Mouse (Mus musculus) gastrocnemius, adult 2 months (tissue): ENCODE measurements around the gene Bicra. TPM values are rescaled to one million over a fixed set of nuclear protein-coding genes. Genes with fewer than 3 reads are reported as not detected.

Source experiments
- DNase-seq: peaks from one replicate; pipeline ENCODE4 v3.0.0; 2022
- H3K27ac ChIP-seq: fragments of 200-600 bp; 2 replicates; pipeline ENCODE4 v1.8.1; 2022; ENCODE audit warnings: mild to moderate bottlenecking
- H3K4me3 ChIP-seq: fragments of 200-600 bp; 2 replicates; pipeline ENCODE4 v1.8.1; 2022; ENCODE audit warnings: mild to moderate bottlenecking, moderate library complexity
- CTCF ChIP-seq: fragments of 200-600 bp; IDR thresholded peaks from 2 replicates; pipeline ENCODE4 v1.8.1; 2022; ENCODE audit warnings: antibody characterized with exemption, mild to moderate bottlenecking, moderate library complexity
- intact Hi-C: fragments of 180-260 bp; cut with DNase I; formaldehyde crosslinking; loops from one replicate; pipeline ENCODE4 v1.15.1; 2025
- total RNA-seq, 2 experiments: library from RNA; stranded (reverse); gene quantifications; 2 replicates each; pipeline ENCODE4 v1.2.3; 2021

The Bicra gene
- total RNA-seq, 2 experiments from 2014 or later, result 6.8 to 7.1 TPM

DNA sequence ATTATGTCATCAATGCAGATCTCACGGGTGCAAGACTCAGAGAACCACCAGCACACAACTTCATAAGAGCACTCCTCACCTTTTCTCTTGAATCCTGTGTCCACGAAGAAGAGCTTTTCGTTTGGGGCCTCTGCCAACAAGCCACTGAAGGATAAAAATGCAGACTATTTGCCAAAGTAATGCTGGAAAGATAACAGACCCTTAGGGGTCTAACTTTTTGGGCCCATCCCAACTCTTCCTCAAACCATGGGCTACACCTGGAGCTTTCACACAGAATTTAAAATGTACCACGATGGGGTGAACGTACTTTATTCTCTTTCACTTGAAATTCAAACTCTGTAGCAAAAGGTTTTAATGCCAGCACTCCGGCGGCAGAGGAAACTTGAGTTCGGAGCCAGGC is 102.5 kb downstream of the Bicra start:
- no peak for TF ChIP-seq CTCF
- H3K27ac ChIP-seq, result peak overlapping the region; percentile 100
- no peak for DNase-seq
- intact Hi-C loops, result no loop called here
- H3K4me3 ChIP-seq, result peak overlapping the region; percentile 90

DNA sequence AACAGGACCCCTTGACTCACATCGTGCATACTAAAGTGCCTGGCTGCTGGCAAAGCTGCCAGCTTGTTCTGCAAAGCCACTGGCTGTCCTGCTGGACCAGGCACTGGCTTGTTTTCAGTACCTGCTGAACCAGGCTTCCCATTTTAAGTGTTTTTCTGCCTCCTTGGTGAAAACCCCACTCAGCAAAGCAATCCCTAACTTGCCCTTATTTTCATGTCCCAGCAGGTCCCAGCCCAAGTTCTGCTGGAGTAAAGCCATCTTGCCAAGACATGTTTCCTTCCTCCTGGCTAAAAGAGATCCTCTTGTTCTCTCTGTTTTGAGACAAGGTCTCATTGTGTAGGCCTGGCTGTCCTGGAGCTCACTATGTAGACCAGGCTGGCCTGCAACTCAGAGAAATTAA is 103.4 kb downstream of the Bicra start:
- intact Hi-C loops, result no loop called here
- TF ChIP-seq CTCF, result no peak
- no peak overlapping the region for H3K27ac ChIP-seq
- DNase-seq, result no peak
- H3K4me3 ChIP-seq, result peak overlapping the region; percentile 90

DNA sequence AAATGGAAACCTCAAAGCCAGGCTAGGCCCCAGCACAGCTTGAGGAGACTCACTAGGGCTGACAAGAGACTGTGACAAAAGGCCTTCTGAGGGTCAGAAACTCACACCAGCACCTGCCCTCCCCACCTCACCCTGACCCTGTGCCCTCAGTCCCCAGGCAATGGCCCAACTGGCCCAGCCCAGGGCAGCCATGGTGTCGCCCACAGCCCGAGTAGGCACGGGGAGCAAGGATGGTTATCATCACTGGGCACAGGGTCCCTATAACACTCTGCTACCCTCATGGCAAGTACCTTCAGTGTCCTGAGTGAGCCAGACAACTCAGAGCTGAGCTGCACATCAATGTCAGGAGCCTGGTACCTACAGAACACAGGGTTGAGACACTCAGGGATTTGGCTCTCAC is 109.1 kb downstream of the Bicra start:
- no peak for TF ChIP-seq CTCF
- intact Hi-C loops, result no loop called here

DNA sequence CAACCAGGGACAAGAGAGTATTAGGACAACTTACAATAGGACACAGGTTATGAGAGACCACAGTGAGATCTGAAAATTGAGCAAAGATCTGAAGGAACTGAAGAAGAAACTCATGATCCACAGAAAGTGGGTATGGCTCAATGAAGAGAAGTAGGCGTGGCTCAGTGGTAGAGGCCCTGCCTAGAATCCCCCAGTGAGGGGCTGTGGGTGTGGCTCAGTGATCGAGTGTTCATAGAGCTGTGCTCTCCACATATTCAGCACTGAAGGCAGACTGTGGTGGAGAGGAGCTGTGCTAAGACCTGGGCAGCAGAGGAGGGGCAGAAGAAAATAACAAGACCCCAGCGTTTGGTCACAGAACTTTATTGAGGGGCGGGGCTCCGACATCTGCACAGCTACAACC is 110.2 kb downstream of the Bicra start:
- no peak for TF ChIP-seq CTCF

More for the DNA sequence above, 109.1 kb downstream of the Bicra start:
- Histone ChIP-seq H3K4me3 (no peak overlapping the region), H3K27ac (no peak overlapping the region)
- DNase-seq, result no peak

DNA sequence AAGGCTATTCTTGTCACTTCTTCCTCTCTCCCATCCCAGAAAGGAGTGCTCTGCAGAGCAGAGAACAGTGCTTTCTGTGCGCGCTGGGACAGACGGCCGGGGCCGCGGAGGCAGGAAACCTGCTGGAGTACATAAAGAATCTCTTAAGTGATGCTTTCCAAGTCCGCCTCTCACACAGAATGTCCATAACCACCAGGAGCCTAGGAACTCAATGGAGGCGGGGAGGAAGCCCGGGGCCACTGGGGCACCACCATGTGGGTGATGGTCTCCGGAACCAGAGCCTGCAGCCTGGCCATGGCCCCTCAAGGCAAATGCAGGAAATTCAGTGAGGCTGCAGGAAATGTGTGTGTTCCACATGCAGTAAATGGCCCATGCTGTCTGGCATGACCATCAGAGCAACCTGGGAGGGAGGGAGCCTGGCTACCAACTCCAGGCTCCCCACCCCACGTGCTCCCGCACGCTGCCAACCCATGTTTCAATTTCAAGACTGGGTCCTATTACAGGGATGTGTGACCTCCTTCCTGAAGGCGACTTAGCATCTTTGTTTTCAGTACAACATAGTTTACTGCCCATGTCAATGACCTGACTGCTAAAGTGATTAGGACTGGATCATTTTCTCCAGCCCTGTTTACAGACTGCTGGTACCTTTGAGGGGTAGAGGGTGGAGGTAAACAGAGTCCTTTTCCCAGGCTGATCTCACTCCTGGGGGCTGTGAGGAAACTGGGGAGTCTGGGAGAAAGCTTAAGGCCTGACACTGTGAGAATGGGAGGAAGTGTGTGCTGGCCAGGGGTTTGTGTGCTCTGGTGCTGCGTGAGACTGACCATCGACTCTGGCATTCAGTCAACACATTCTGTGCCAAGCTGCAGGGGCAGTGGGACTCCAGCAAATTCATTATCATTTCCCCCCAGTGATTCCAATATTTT is 114.0 kb downstream of the Bicra start:
- DNase-seq, result peak; percentile 75
- intact Hi-C loops, result loop anchor here (1.0 to 5.0 kb wide), 2 partner anchors 29 to 114 kb away; partner anchors contain the start of gene Bicra
- no peak for TF ChIP-seq CTCF
- peak overlapping the region; percentile 83 for H3K27ac ChIP-seq
- H3K4me3 ChIP-seq, result peak overlapping the region; percentile 43

More for the DNA sequence above, 110.2 kb downstream of the Bicra start:
- DNase-seq, result no peak
- Histone ChIP-seq H3K4me3 (no peak overlapping the region), H3K27ac (no peak overlapping the region)
- intact Hi-C loops, result no loop called here

DNA sequence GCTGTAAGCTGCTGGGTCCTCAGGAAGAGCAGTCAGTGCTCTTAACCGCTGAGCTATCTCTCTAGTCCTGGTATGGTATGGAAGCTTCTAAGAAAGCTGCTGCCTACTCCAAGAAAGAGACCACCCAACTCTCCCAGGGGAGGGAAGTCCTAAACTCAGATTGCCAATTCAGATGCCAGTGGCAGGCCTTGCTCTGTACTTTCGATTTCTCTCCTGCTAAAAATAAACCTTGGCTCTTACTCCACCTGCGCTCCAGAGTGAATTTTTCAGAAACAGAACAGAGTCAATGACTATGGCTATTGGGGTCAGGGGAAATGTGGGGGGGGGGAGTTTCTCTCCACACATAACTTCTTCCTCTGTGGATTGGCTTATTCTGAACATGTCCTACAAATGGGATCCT is 116.1 kb downstream of the Bicra start:
- intact Hi-C loops, result loop anchor here (2.0 to 5.0 kb wide), 2 partner anchors 35 to 116 kb away; partner anchors contain the start of genes Bicra and Ehd2
- Histone ChIP-seq H3K27ac (peak overlapping the region; percentile 83), H3K4me3 (peak overlapping the region; percentile 53)
- no peak for TF ChIP-seq CTCF
- DNase-seq, result no peak

DNA sequence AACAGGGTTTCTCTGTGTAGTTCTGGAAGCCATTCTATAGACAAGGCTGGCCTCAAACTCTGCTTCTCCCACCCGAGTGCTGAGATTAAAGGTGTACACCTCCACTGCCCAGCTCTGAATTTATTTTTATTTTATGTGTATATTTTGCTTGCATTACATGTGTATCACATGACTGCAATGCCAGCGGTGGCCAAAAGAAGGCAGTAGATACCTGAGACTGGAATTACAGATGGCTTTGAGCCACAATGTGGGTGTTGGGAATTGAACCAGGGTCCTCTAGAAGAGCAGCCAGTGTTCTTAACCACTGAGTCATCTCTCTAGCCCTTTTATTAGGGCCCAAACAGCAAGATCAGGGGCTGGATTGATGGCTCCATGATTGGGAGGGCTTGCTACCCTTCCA is 117.2 kb downstream of the Bicra start:
- intact Hi-C loops, result loop anchor here (2.0 to 5.0 kb wide), 2 partner anchors 36 to 117 kb away; partner anchors contain the start of genes Bicra and Ehd2
- no peak overlapping the region for H3K4me3 ChIP-seq
- peak; percentile 46 for TF ChIP-seq CTCF
- H3K27ac ChIP-seq, result peak overlapping the region; percentile 55
- DNase-seq, result no peak

DNA sequence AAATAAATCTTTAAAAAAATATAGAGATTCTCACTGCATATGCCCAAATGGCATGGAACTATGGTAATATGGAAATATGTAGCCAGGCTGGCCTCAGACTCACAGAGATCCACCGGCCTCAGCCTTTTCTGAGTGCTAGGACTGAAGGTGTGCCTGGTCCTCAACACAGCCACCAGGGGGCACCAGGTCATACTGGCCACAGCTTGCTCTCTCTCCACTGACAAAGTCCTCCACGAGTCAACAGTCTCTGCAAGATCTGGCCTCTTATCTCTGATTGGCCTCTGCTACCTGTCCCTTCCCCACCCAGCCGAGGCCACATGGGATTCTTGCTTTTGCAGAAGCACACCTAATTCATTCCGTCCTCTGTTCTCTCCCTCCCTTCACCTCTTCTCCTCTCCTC is 117.8 kb downstream of the Bicra start:
- intact Hi-C loops, result loop anchor here (2.0 to 10.0 kb wide), 3 partner anchors 37 to 1125 kb away; partner anchors contain the start of genes Bicra and Ehd2
- TF ChIP-seq CTCF, result peak; percentile 91
- H3K4me3 ChIP-seq, result no peak overlapping the region
- peak; percentile 83 for DNase-seq
- H3K27ac ChIP-seq, result peak overlapping the region; percentile 55

DNA sequence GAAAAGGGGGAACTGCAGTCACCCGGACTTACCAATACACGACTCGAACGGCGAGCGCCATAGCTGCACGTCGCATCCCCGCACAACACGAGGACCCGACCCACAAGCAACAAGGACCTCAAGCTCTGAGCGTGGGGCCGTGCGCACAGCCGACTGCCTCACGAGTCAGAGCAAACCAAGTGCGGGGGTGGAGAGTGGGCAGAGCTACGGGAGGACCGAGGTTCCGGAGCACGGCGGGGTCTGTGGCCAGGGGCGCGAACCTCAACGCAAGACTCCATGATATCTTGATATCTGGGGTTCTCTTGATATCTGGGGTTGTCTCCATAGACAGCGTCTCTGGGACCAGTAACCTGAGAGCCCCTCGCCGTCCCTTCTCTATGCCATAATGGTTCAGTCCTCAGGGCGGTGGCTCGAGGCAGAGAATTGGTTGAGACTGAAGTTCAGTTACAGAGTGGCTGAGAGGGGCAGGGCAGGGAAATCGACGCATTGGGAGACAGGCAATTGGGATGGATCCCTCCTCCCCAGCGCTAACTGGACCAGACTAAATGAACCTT is 125.4 kb downstream of the Bicra start, which contains the start of gene Selenow:
Gene Selenow, minus strand, starts transcription at position 183 of the 554 bp plus-strand sequence.
- DNase-seq, result peak; percentile 95
- intact Hi-C loops, result loop anchor here (5.0 to 10.0 kb wide), 2 partner anchors 130 to 1133 kb away; no protein-coding TSS in a partner anchor
- TF ChIP-seq CTCF, result no peak
- Histone ChIP-seq H3K4me3 (peak within 1 kb of the TSS; percentile 75), H3K27ac (peak within 1 kb of the TSS; percentile 100)

DNA sequence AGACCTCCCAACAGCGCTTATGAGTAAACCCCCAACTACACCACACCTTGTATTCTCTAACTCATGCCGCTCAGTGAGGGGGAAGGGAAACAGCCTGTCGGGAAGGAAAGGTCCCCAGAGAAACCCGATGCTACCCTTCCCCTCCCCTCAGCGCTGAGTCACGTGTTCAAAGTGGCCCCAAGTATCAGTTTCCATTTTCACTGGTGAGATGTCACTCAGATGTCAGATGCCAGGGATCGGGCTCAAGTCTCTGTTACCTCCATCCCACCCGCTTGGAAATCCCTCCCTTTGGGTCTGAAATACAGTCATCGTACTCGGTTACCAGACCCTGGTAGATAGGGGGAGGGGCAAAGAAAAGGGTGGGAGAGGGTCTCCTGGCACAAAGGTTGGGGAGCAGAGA is 125.9 kb downstream of the Bicra start:
- TF ChIP-seq CTCF, result no peak
- H3K4me3 ChIP-seq, result peak overlapping the region; percentile 75
- peak; percentile 83 for DNase-seq
- H3K27ac ChIP-seq, result peak overlapping the region; percentile 100
- intact Hi-C loops, result loop anchor here (5.0 to 10.0 kb wide), 2 partner anchors 131 to 1133 kb away; no protein-coding TSS in a partner anchor

Other genes with a start within 250 kb of the Bicra start
- gene Obox6, start 208.2 kb downstream of the Bicra start, total RNA-seq, result not detected
- gene Crx, start 168.0 kb downstream of the Bicra start, total RNA-seq, result not detected
- not detected for gene Crxos, start 165.3 kb downstream of the Bicra start, total RNA-seq
- gene Selenow, start 125.5 kb downstream of the Bicra start, total RNA-seq, result 1,000 to 10,000 TPM; 1,391 to 1,893 TPM
- 10 to 100 TPM; 85.7 to 97.4 TPM for gene Nop53, start 101.8 kb downstream of the Bicra start, total RNA-seq
- gene Ehd2, start 80.4 kb downstream of the Bicra start, total RNA-seq, result 10 to 100 TPM; 31.4 to 38.7 TPM
- gene Zfp541, start 13.9 kb upstream of the Bicra start, total RNA-seq, result not detected
- 100 to 1,000 TPM in 1 of 2 experiments, 10 to 100 TPM in 1; 99.2 to 113 TPM for gene Napa, start 50.5 kb upstream of the Bicra start, total RNA-seq
- 10 to 100 TPM; 10.3 to 16.0 TPM for gene Kptn, start 72.0 kb upstream of the Bicra start, total RNA-seq
- under 1 TPM; 0.08 to 0.28 TPM for gene Slc8a2, start 81.9 kb upstream of the Bicra start, total RNA-seq
- 1 to 10 TPM; 1.5 to 2.0 TPM for gene Meis3, start 127.2 kb upstream of the Bicra start, total RNA-seq
- 1 to 10 TPM; 3.8 to 4.4 TPM for gene Dhx34, start 174.1 kb upstream of the Bicra start, total RNA-seq
- gene C5ar2, start 196.2 kb upstream of the Bicra start, total RNA-seq, result under 1 TPM; 0.18 to 0.39 TPM
- gene C5ar1, start 211.6 kb upstream of the Bicra start, total RNA-seq, result 1 to 10 TPM; 1.6 to 2.4 TPM
- gene Inafm1, start 225.7 kb upstream of the Bicra start, total RNA-seq, result 10 to 100 TPM; 15.7 to 15.8 TPM
- 10 to 100 TPM; 41.0 to 42.1 TPM for gene Ccdc9, start 238.9 kb upstream of the Bicra start, total RNA-seq